Mouse (Mus musculus) intestine, embryonic 15.5 days (tissue): ENCODE data around the gene Fmnl2. TPM values are rescaled to one million over a fixed set of nuclear protein-coding genes. Genes with fewer than 3 reads are reported as not detected.

ENCODE experiments used
- ATAC-seq: fragments of 200-750 bp; cut with Nextera tagmentation; 2 replicates; pipeline ENCODE4 v1.8.0; 2017; ENCODE audit warnings: moderate TSS enrichment, moderate library complexity
- H3K27ac ChIP-seq: fragments of 300-500 bp; sonication (generic); 2 replicates; pipeline ENCODE4 v1.5.1; 2015; ENCODE audit warnings: mild to moderate bottlenecking, inconsistent platforms
- H3K27me3 ChIP-seq: fragments of 300-500 bp; sonication (generic); replicated peaks from 2 replicates; pipeline ENCODE4 v1.6.1; 2015; ENCODE audit warnings: inconsistent platforms
- H3K36me3 ChIP-seq: fragments of 300-500 bp; sonication (generic); 2 replicates; pipeline ENCODE4 v1.6.1; 2015; ENCODE audit warnings: inconsistent platforms
- H3K4me1 ChIP-seq: fragments of 300-500 bp; sonication (generic); replicated peaks from 2 replicates; pipeline ENCODE4 v1.6.1; 2015; ENCODE audit warnings: inconsistent platforms
- H3K4me2 ChIP-seq: fragments of 300-500 bp; sonication (generic); replicated peaks from 2 replicates; pipeline ENCODE4 v1.6.1; 2015; ENCODE audit warnings: mild to moderate bottlenecking, inconsistent platforms
- H3K4me3 ChIP-seq: fragments of 300-500 bp; sonication (generic); replicated peaks from 2 replicates; pipeline ENCODE4 v1.5.1; 2015; ENCODE audit warnings: inconsistent platforms
- H3K9ac ChIP-seq: fragments of 300-500 bp; sonication (generic); 2 replicates; pipeline ENCODE4 v1.6.1; 2015; ENCODE audit warnings: inconsistent platforms
- H3K9me3 ChIP-seq: fragments of 300-500 bp; sonication (generic); 2 replicates; pipeline ENCODE4 v1.6.1; 2016; ENCODE audit warnings: inconsistent platforms
- WGBS: fragments of 180-500 bp; shearing (Covaris S2); methylation state at CpG from one replicate; pipeline ENCODE4 v1.1.7; 2015; 5-methylcytosine and 5-hydroxymethylcytosine counted together
- polyA plus RNA-seq: library from polyadenylated mRNA; unstranded; fragments of >200 nt; fragmentation: Nextera tagmentation; extraction: Ambion mirVana; gene quantifications from 2 replicates; pipeline ENCODE4 v1.2.1, GENCODE M21; 2015

Fmnl2 gene
- polyA plus RNA-seq, 1 experiment from 2014 or later = 3.6 TPM

DNA sequence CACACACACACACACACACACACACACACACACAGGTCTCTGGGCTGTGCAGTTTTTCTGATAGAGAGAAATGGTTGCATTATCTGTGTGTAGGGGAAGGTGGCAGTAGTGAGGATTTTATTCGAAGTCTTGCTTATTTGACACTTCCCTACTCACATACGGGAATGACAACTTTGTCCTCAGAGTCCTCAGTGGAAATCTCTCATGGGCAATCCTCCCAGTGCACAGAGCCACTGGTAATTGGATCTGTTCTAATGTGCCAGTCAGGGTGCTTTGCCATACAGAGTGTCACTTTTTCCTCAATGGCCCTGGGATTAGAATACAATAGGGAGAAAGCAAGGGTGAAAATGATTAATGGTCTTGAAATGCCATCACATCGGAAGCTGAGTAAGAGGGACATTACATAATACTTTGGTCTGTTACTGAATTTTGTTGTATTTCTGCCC lies 141.9 kb downstream of the Fmnl2 start:
- Histone ChIP-seq H3K9me3 (no peaks in the 10 kb centered on the region), H3K4me1 (no peaks in the 10 kb centered on the region), H3K36me3 (no peaks in the 10 kb centered on the region), H3K27ac (no peak overlapping the region), H3K27me3 (no peaks in the 10 kb centered on the region), H3K4me2 (no peak overlapping the region), H3K4me3 (no peak overlapping the region), H3K9ac (no peak overlapping the region)
- WGBS = 55% methylated on average over 3 of the region's 3 CpGs
- no peak for ATAC-seq

DNA sequence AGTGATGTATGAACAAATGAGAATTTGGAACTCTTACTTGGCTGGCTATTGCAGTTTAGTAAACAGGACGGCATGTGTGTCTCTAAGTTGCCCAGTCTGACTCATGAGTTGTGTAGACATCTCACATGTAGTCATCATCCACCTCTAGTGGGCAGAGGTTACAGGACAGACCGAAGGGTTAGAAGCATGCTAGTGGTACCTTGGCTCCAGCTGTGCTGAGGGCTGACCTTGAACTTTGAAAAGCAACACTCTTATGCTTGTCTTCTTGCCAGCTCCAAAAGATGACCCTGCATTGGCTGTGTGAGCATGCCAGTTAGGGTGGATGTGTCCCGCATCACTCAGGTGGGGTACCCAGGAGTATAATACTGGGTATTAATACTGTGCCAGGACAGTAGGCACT lies 142.8 kb downstream of the Fmnl2 start:
- no peaks in the 10 kb centered on the region for H3K4me1 ChIP-seq
- no peaks in the 10 kb centered on the region for H3K36me3 ChIP-seq
- H3K4me3 ChIP-seq = no peak overlapping the region
- no peak overlapping the region for H3K27ac ChIP-seq
- H3K9me3 ChIP-seq = no peaks in the 10 kb centered on the region
- WGBS = 88% methylated on average over 3 of the region's 3 CpGs
- no peaks in the 10 kb centered on the region for H3K27me3 ChIP-seq
- H3K4me2 ChIP-seq = no peak overlapping the region
- H3K9ac ChIP-seq = no peak overlapping the region
- ATAC-seq = no peak

GRCm38 (mm10) chr2:53006161-53006560 lies 148.5 kb downstream of the Fmnl2 start:
- Histone ChIP-seq H3K4me1 (no peaks in the 10 kb centered on the region), H3K27ac (no peak overlapping the region), H3K27me3 (no peaks in the 10 kb centered on the region), H3K4me2 (no peak overlapping the region), H3K9me3 (no peaks in the 10 kb centered on the region), H3K9ac (no peak overlapping the region), H3K36me3 (no peaks in the 10 kb centered on the region), H3K4me3 (no peak overlapping the region)
- 84% methylated on average over 7 of the region's 7 CpGs for WGBS
- no peak for ATAC-seq

DNA sequence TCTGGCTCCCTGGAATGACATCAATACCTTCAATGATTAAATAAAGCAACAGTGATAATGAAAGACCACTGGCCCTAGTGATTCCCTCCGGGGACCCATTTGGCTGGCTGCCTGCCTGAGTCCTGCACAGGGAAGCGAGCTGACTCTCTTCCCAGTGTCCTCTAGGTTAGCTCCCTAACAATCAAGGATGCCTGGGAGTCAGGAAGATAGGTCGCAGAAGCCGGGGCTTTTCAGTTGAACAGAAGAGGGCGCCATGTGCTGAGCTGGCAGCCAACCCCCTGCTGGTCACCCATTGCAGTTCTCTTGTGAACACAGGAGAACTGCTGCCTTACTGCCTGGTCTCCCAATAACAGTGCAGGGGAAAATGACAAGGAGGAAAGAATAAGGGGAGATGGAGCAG lies 149.5 kb downstream of the Fmnl2 start:
- Histone ChIP-seq H3K27ac (no peak overlapping the region), H3K4me2 (no peak overlapping the region), H3K4me3 (no peak overlapping the region), H3K4me1 (no peaks in the 10 kb centered on the region), H3K36me3 (no peaks in the 10 kb centered on the region), H3K9ac (no peak overlapping the region), H3K27me3 (no peaks in the 10 kb centered on the region), H3K9me3 (no peaks in the 10 kb centered on the region)
- peak; percentile 39; the same call in 1 of the 2 replicates for ATAC-seq
- 27% methylated on average over 5 of the region's 5 CpGs for WGBS

DNA sequence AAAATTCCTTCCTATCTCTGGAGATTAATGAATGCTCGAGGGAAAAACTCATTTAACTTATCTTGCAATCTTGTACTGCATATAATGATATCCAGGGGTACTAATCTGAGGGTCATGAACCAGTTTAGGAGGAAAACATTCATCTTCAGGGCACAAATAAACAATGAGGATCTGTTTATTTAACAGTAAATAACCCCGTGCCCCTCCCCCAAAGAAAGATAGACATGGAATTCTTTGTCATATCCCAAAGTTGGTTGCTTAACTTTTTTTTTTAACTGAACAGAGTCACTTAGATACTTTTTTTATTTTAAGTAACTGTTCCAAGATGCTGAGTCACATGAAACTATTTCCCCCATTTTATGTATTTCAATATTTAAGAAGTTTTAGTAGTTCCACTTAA lies 155.4 kb downstream of the Fmnl2 start:
- Histone ChIP-seq H3K27me3 (no peaks in the 10 kb centered on the region), H3K4me2 (no peak overlapping the region), H3K9me3 (no peaks in the 10 kb centered on the region), H3K36me3 (no peaks in the 10 kb centered on the region), H3K4me3 (no peak overlapping the region), H3K9ac (no peak overlapping the region), H3K4me1 (no peaks in the 10 kb centered on the region), H3K27ac (no peak overlapping the region)
- no peak for ATAC-seq
- 29% methylated on average over 2 of the region's 2 CpGs for WGBS

GRCm38 (mm10) chr2:53014451-53014850 lies 156.8 kb downstream of the Fmnl2 start:
- WGBS = 77% methylated on average over 5 of the region's 5 CpGs
- no peak overlapping the region for H3K4me2 ChIP-seq
- no peaks in the 10 kb centered on the region for H3K36me3 ChIP-seq
- no peaks in the 10 kb centered on the region for H3K27me3 ChIP-seq
- no peak overlapping the region for H3K9ac ChIP-seq
- no peak overlapping the region for H3K4me3 ChIP-seq
- ATAC-seq = no peak
- H3K9me3 ChIP-seq = no peaks in the 10 kb centered on the region
- no peak overlapping the region for H3K27ac ChIP-seq
- no peaks in the 10 kb centered on the region for H3K4me1 ChIP-seq

- H3K9ac ChIP-seq = no peak overlapping the region
- no peaks in the 10 kb centered on the region for H3K27me3 ChIP-seq
- no peak for ATAC-seq
- WGBS = 95% methylated on average over 3 of the region's 3 CpGs
- H3K27ac ChIP-seq = no peak overlapping the region
- H3K36me3 ChIP-seq = no peaks in the 10 kb centered on the region
- H3K9me3 ChIP-seq = no peaks in the 10 kb centered on the region
- no peaks in the 10 kb centered on the region for H3K4me1 ChIP-seq
- no peak overlapping the region for H3K4me2 ChIP-seq
- no peak overlapping the region for H3K4me3 ChIP-seq
Measured at GRCm38 (mm10) chr2:53022982-53023381, 165.3 kb downstream of the Fmnl2 start.

DNA sequence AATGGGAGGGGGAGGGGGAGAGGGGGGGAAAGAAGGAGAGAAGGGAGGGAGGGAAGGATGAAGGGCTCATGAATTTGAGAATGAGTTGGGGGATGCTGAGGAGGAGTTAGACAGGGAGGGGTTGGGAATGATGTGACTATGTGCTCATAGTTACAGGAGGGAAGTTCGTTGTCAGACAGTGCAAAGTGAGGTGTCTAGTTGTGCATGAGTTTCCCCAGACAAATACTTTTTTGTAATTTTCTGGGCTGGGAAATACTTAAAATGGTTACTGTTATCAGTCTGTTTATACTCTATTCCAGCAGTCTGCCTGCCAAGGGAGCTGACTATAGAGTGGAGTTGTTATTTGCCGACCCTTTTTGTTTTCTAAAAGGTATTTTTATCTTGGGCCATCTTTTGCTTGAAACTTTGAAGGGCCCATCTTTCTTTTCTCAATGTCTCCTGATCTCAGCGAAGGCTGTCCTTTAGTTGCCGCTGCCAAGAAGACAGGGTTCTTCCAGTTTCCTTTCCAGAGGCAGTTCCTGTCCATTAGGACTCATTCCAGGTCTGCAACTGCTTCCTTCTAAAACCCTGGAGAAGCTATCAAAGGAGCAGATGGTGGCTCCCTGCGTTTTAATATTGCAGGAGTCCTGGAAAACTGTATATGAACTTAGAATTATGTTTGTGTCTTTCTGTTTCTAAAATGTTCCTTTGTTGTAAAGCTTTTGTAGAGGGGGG lies 168.6 kb downstream of the Fmnl2 start:
- Histone ChIP-seq H3K9me3 (no peaks in the 10 kb centered on the region), H3K9ac (no peak overlapping the region), H3K4me1 (no peaks in the 10 kb centered on the region), H3K4me2 (no peak overlapping the region), H3K27me3 (no peaks in the 10 kb centered on the region), H3K36me3 (no peaks in the 10 kb centered on the region), H3K27ac (no peak overlapping the region), H3K4me3 (no peak overlapping the region)
- 47% methylated on average over 5 of the region's 5 CpGs for WGBS
- ATAC-seq = no peak

GRCm38 (mm10) chr2:53028868-53029267 lies 171.2 kb downstream of the Fmnl2 start:
- H3K4me3 ChIP-seq = no peak overlapping the region
- no peak overlapping the region for H3K27ac ChIP-seq
- H3K27me3 ChIP-seq = no peaks in the 10 kb centered on the region
- no peaks in the 10 kb centered on the region for H3K4me1 ChIP-seq
- H3K36me3 ChIP-seq = no peaks in the 10 kb centered on the region
- no peaks in the 10 kb centered on the region for H3K9me3 ChIP-seq
- no peak overlapping the region for H3K4me2 ChIP-seq
- ATAC-seq = no peak
- WGBS = 94% methylated on average over 1 of the region's 1 CpGs
- H3K9ac ChIP-seq = no peak overlapping the region

GRCm38 (mm10) chr2:53029716-53030431 lies 172.2 kb downstream of the Fmnl2 start:
- Histone ChIP-seq H3K4me3 (no peak overlapping the region), H3K27me3 (no peaks in the 10 kb centered on the region), H3K4me1 (no peaks in the 10 kb centered on the region), H3K4me2 (no peak overlapping the region), H3K9me3 (no peaks in the 10 kb centered on the region), H3K9ac (no peak overlapping the region), H3K27ac (peak overlapping the region; percentile 79), H3K36me3 (no peaks in the 10 kb centered on the region)
- peak; percentile 71 for ATAC-seq
- WGBS = 52% methylated on average over 7 of the region's 7 CpGs

DNA sequence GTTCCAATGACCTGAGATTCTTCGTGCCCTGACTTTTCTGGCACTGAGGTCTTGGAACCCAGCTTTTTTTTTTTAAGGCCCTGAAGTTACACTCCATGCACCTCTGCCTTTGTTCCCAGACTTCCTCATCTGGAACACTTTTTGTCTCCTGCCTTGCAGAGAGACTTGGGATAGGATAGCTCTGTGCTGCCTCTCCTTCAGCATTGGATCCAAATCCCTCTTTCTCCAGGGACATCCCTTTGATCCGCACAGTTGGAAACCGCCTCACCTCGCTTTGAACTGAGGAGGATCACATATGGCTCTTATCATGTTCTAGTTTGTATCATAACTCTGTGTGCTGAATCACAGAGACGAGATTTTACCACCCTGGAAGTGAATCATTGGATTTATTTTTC lies 172.8 kb downstream of the Fmnl2 start:
- H3K27ac ChIP-seq = peak overlapping the region; percentile 79
- H3K9me3 ChIP-seq = no peaks in the 10 kb centered on the region
- no peaks in the 10 kb centered on the region for H3K27me3 ChIP-seq
- ATAC-seq = peak; percentile 43; the same call in 1 of the 2 replicates
- H3K9ac ChIP-seq = no peak overlapping the region
- no peaks in the 10 kb centered on the region for H3K4me1 ChIP-seq
- WGBS = 54% methylated on average over 5 of the region's 5 CpGs
- no peak overlapping the region for H3K4me2 ChIP-seq
- H3K36me3 ChIP-seq = no peaks in the 10 kb centered on the region
- no peak overlapping the region for H3K4me3 ChIP-seq

DNA sequence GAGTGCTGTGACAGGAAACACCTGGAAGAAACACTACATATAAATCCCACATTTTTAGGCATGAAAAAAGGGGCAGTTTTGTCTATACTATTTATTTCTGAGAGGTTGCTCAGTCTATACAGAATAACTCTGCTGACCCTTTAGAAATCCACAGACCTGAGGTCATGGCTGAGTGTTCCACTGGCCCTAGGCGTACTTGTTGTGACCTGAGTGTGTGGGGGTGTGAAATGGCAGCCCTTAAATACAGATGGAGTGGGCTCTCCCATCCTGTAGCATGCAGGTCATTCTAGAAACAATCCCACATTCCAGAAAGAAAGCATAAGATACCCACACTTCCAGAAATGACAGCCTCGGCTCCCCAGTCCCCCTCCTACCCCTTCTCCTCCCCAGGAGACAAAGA lies 180.6 kb downstream of the Fmnl2 start:
- H3K27me3 ChIP-seq = no peaks in the 10 kb centered on the region
- WGBS = 45% methylated on average over 2 of the region's 2 CpGs
- H3K27ac ChIP-seq = no peak overlapping the region
- H3K4me2 ChIP-seq = no peak overlapping the region
- H3K9ac ChIP-seq = no peak overlapping the region
- ATAC-seq = no peak
- H3K36me3 ChIP-seq = no peaks in the 10 kb centered on the region
- H3K4me3 ChIP-seq = no peak overlapping the region
- H3K4me1 ChIP-seq = peaks cover 11% of the 10 kb centered on the region
- no peaks in the 10 kb centered on the region for H3K9me3 ChIP-seq

DNA sequence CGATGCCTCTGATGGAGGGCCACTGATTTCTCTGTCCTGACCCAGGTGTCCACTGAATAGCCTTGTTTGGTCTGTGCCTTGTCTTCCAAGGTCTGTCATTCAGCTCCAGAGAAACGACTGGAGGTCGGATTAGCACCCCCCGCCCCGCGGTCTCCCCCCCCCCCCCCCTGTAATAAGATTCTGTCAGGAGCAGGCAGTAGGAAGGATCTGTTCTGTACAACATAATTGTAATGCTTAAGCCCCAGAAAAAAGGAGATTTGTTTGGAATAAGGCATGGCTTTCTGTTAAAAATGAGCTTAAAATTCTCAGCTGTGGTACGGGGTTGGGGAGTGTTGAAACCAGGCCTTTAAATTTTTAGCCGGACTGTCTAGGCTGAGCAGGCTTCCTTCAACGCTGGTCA lies 181.1 kb downstream of the Fmnl2 start:
- WGBS = 26% methylated on average over 9 of the region's 9 CpGs
- Histone ChIP-seq H3K4me2 (no peak overlapping the region), H3K9ac (no peak overlapping the region), H3K4me3 (no peak overlapping the region), H3K36me3 (no peaks in the 10 kb centered on the region), H3K27me3 (no peaks in the 10 kb centered on the region), H3K9me3 (no peaks in the 10 kb centered on the region), H3K4me1 (peaks cover 11% of the 10 kb centered on the region), H3K27ac (no peak overlapping the region)
- ATAC-seq = no peak
